Mouse (Mus musculus) hematopoietic multipotent progenitor cell, adult 10-12 weeks (in vitro differentiated cells): ENCODE data around the gene Mtnr1a. TPM values are rescaled to one million over a fixed set of nuclear protein-coding genes. Genes with fewer than 3 reads are reported as not detected.

ENCODE experiments used
- polyA plus RNA-seq: library from polyadenylated mRNA; stranded (reverse); fragments of >175 nt; gene quantifications from 2 replicates; pipeline ENCODE4 v1.2.3, GENCODE M21; 2012; ENCODE audit warnings: low replicate concordance

Mtnr1a gene
- not detected in 2 replicates for polyA plus RNA-seq

DNA sequence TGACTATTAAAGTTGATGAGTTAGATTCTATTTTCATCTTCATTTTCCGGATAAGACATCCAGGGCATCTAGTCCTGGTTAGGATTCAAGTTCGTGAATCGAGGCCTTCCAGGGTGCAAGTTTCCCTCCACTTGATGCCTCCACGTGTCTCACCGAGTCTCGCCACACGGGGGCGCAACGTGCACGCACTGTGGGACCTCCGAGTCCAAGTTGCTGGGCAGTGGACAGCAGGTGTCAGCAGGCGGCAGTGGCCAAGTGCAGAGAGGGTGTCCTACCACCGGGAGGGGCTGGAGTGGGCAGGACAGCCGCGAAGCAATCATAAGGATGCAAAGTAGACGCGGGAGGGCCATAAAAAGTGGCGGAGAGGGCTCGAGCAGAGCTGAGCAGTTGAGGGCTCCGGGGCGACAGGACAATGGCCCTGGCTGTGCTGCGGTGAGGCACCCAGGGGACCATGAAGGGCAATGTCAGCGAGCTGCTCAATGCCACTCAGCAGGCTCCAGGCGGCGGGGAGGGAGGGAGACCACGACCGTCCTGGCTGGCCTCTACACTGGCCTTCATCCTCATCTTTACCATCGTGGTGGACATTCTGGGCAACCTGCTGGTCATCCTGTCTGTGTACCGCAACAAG is at the start of gene Mtnr1a:
Mtnr1a (plus strand) TSS at position 379 of the 628 bp plus-strand sequence.

Other genes with a start within 250 kb of the Mtnr1a start
- gene Fat1, start 133.7 kb upstream of the Mtnr1a start, polyA plus RNA-seq: 0.01 and 0.02 TPM in 2 replicates
- gene F11, start 192.9 kb downstream of the Mtnr1a start, polyA plus RNA-seq: not detected in 2 replicates
- gene Klkb1, start 225.7 kb downstream of the Mtnr1a start, polyA plus RNA-seq: not detected in 2 replicates
- gene Gm45753, start 239.3 kb downstream of the Mtnr1a start, polyA plus RNA-seq: not detected in 2 replicates